Mouse (Mus musculus): ENCODE data around the gene Asic4. TPM values are rescaled to one million over a fixed set of nuclear protein-coding genes. Genes with fewer than 3 reads are reported as not detected.

Asic4 gene
- polyA plus RNA-seq, 1 experiment, result 0.05 TPM

- no peaks in the 10 kb centered on the region for H3K4me1 ChIP-seq (replicated peaks; ENCODE audit: control insufficient read depth, insufficient read depth, low read length)
- no peak overlapping the region for H3K27ac ChIP-seq (ENCODE audit: control insufficient read depth, insufficient read depth, low read length)
- peaks cover 27% of the 10 kb centered on the region; the same call in 1 of the 2 replicates for H3K27me3 ChIP-seq (ENCODE audit: control insufficient read depth, insufficient read depth, low read length)
- no peak overlapping the region for H3K4me3 ChIP-seq (ENCODE audit: control insufficient read depth, insufficient read depth, low read length)
- H3K36me3 ChIP-seq (ENCODE audit: control insufficient read depth, insufficient read depth, low read length), result no peaks in the 10 kb centered on the region
- DNase-seq, result no peak
- TF ChIP-seq CTCF (IDR thresholded peaks at IDR 0.05; ENCODE audit: borderline replicate concordance, control insufficient read depth, extremely low read depth, insufficient read depth, low read length, poor library complexity) (no peak), POLR2A (IDR thresholded peaks at IDR 0.05; ENCODE audit: control insufficient read depth, extremely low read depth, insufficient read depth, low read length, poor library complexity) (no peak)
- 8% methylated on average over 20 of the region's 20 CpGs for WGBS
Measured at GRCm38 (mm10) chr1:75446656-75447055, 3.6 kb upstream of the Asic4 start.

GRCm38 (mm10) chr1:75447265-75448051 is 2.8 kb upstream of the Asic4 start:
- H3K4me1 ChIP-seq (replicated peaks; ENCODE audit: control insufficient read depth, insufficient read depth, low read length), result no peaks in the 10 kb centered on the region
- DNase-seq, result no peak
- H3K27ac ChIP-seq (ENCODE audit: control insufficient read depth, insufficient read depth, low read length), result no peak overlapping the region
- no peak for TF ChIP-seq CTCF (IDR thresholded peaks at IDR 0.05; ENCODE audit: borderline replicate concordance, control insufficient read depth, extremely low read depth, insufficient read depth, low read length, poor library complexity)
- no peak for TF ChIP-seq POLR2A (IDR thresholded peaks at IDR 0.05; ENCODE audit: control insufficient read depth, extremely low read depth, insufficient read depth, low read length, poor library complexity)
- WGBS, result 6% methylated on average over 10 of the region's 10 CpGs
- no peak overlapping the region for H3K4me3 ChIP-seq (ENCODE audit: control insufficient read depth, insufficient read depth, low read length)
- no peaks in the 10 kb centered on the region for H3K36me3 ChIP-seq (ENCODE audit: control insufficient read depth, insufficient read depth, low read length)
- peaks cover 27% of the 10 kb centered on the region; the same call in 1 of the 2 replicates for H3K27me3 ChIP-seq (ENCODE audit: control insufficient read depth, insufficient read depth, low read length)

DNA sequence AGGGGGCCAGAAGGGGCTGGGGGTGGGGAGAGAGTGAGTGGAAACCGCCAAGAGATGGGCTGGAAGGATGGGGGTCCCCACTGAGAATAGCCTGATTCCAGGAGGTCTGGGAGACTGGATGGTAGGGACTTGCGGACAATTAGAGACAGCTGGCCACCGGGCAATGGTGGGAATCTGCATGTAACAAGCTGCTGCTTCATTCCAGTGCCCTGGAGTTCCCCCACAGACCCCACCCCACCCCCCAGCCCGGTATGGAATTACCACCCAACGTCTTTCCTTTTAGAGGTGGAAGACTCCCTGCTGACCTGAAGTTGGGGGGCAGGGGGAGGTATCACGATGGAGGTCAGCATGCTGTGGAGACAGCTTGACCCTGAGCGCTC is 2.2 kb upstream of the Asic4 start:
- WGBS, result 10% methylated on average over 7 of the region's 7 CpGs
- DNase-seq, result no peak
- TF ChIP-seq CTCF (IDR thresholded peaks at IDR 0.05; ENCODE audit: borderline replicate concordance, control insufficient read depth, extremely low read depth, insufficient read depth, low read length, poor library complexity), result no peak
- Histone ChIP-seq H3K36me3 (ENCODE audit: control insufficient read depth, insufficient read depth, low read length) (no peaks in the 10 kb centered on the region), H3K4me1 (replicated peaks; ENCODE audit: control insufficient read depth, insufficient read depth, low read length) (no peaks in the 10 kb centered on the region), H3K27ac (ENCODE audit: control insufficient read depth, insufficient read depth, low read length) (no peak overlapping the region), H3K4me3 (ENCODE audit: control insufficient read depth, insufficient read depth, low read length) (no peak overlapping the region), H3K27me3 (ENCODE audit: control insufficient read depth, insufficient read depth, low read length) (peaks cover 27% of the 10 kb centered on the region; the same call in 1 of the 2 replicates)

GRCm38 (mm10) chr1:75448937-75449336 is 1.3 kb upstream of the Asic4 start:
- TF ChIP-seq CTCF (IDR thresholded peaks at IDR 0.05; ENCODE audit: borderline replicate concordance, control insufficient read depth, extremely low read depth, insufficient read depth, low read length, poor library complexity) (no peak), POLR2A (IDR thresholded peaks at IDR 0.05; ENCODE audit: control insufficient read depth, extremely low read depth, insufficient read depth, low read length, poor library complexity) (no peak)
- Histone ChIP-seq H3K4me3 (ENCODE audit: control insufficient read depth, insufficient read depth, low read length) (no peak overlapping the region), H3K27me3 (ENCODE audit: control insufficient read depth, insufficient read depth, low read length) (peaks cover 27% of the 10 kb centered on the region; the same call in 1 of the 2 replicates), H3K27ac (ENCODE audit: control insufficient read depth, insufficient read depth, low read length) (no peak overlapping the region), H3K36me3 (ENCODE audit: control insufficient read depth, insufficient read depth, low read length) (no peaks in the 10 kb centered on the region), H3K4me1 (replicated peaks; ENCODE audit: control insufficient read depth, insufficient read depth, low read length) (no peaks in the 10 kb centered on the region)
- no peak for DNase-seq
- WGBS, result 6% methylated on average over 14 of the region's 14 CpGs

GRCm38 (mm10) chr1:75449377-75450135 is 680 bp upstream of the Asic4 start:
- Histone ChIP-seq H3K4me3 (ENCODE audit: control insufficient read depth, insufficient read depth, low read length) (no peak overlapping the region), H3K27ac (ENCODE audit: control insufficient read depth, insufficient read depth, low read length) (no peak overlapping the region), H3K36me3 (ENCODE audit: control insufficient read depth, insufficient read depth, low read length) (no peaks in the 10 kb centered on the region), H3K4me1 (replicated peaks; ENCODE audit: control insufficient read depth, insufficient read depth, low read length) (no peaks in the 10 kb centered on the region), H3K27me3 (ENCODE audit: control insufficient read depth, insufficient read depth, low read length) (peaks cover 27% of the 10 kb centered on the region; the same call in 1 of the 2 replicates)
- TF ChIP-seq CTCF (IDR thresholded peaks at IDR 0.05; ENCODE audit: borderline replicate concordance, control insufficient read depth, extremely low read depth, insufficient read depth, low read length, poor library complexity) (no peak), POLR2A (IDR thresholded peaks at IDR 0.05; ENCODE audit: control insufficient read depth, extremely low read depth, insufficient read depth, low read length, poor library complexity) (no peak)
- DNase-seq, result no peak
- 8% methylated on average over 8 of the region's 8 CpGs for WGBS

DNA sequence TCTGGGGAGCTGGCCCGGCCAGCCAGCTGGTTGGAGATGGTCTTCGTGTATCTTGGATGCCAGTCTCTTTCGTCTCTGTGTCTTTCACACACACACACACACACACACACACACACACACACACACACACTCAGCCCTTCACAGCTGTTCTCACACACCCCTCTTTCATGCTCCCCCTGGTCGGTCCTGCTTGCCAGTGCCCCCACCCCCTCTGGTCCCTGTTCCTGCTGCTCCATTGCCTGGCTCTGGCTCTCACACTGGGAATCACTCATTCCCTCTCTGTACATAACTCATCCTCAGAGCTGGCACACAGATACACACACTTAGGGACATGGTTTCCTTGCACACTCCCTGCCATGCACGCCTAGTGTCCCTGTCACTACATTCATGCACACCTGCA is 1.7 kb downstream of the Asic4 start:
- TF ChIP-seq POLR2A (IDR thresholded peaks at IDR 0.05; ENCODE audit: control insufficient read depth, extremely low read depth, insufficient read depth, low read length, poor library complexity) (no peak), CTCF (IDR thresholded peaks at IDR 0.05; ENCODE audit: borderline replicate concordance, control insufficient read depth, extremely low read depth, insufficient read depth, low read length, poor library complexity) (no peak)
- H3K36me3 ChIP-seq (ENCODE audit: control insufficient read depth, insufficient read depth, low read length), result no peaks in the 10 kb centered on the region
- H3K4me1 ChIP-seq (replicated peaks; ENCODE audit: control insufficient read depth, insufficient read depth, low read length), result no peaks in the 10 kb centered on the region
- no peak overlapping the region for H3K4me3 ChIP-seq (ENCODE audit: control insufficient read depth, insufficient read depth, low read length)
- 81% methylated on average over 5 of the region's 5 CpGs for WGBS
- peaks cover 24% of the 10 kb centered on the region; the same call in 1 of the 2 replicates for H3K27me3 ChIP-seq (ENCODE audit: control insufficient read depth, insufficient read depth, low read length)
- no peak for DNase-seq
- no peak overlapping the region for H3K27ac ChIP-seq (ENCODE audit: control insufficient read depth, insufficient read depth, low read length)

Data from thymus, adult 2 months (tissue).